Mouse (Mus musculus): ENCODE data around the gene Baiap2. TPM values are rescaled to one million over a fixed set of nuclear protein-coding genes. Genes with fewer than 3 reads are reported as not detected.

Gene Baiap2
- polyA plus RNA-seq, 1 experiment from 2014 or later = 9.7 TPM

DNA sequence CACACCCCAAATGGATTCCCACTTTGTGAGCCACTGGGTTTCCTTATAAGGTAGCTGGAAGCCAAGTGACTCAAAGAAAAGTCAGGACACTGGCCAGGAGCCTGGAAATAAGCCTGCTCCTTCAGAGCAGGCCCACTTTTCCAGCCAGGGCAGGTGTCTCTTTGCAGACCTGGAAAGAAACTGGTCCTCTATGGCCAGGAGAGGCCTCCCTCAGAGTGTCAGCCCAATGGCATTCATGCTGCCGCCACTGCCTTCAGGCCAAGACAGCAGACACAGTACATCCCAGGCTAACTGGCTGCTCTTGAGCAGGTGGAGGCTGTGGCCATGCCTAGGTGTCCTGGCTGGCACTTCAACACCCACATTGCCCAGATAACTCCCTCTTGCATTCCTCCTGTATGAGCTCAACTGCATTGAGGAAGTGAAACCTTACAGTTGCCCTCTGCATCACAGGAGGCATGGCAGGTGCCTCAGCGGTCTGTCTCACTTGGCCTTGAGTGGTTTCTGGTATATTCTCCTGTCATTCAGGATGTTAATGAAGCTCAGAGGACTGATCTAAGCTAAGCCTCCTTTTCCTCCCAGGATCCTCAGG is 12.3 kb downstream of the Baiap2 start:
- Histone ChIP-seq H3K9me3 (ENCODE audit: control insufficient read depth, low read length) (no peaks in the 10 kb centered on the region), H3K27me3 (replicated peaks; ENCODE audit: control insufficient read depth, insufficient read depth, low read length) (no peaks in the 10 kb centered on the region), H3K4me3 (ENCODE audit: low read depth, low read length) (no peak overlapping the region), H3K4me1 (replicated peaks; ENCODE audit: control insufficient read depth, insufficient read depth, low read length) (peaks cover 27% of the 10 kb centered on the region), H3K36me3 (ENCODE audit: control insufficient read depth, insufficient read depth, low read length) (0 out of 2 replicates have a peak, but pooled peaks cover 2% of the 10 kb centered on the region), H3K27ac (ENCODE audit: low read depth, low read length) (no peak overlapping the region; the same call in 1 of the 2 replicates), H3K4me2 (no peak overlapping the region), H3K9ac (ENCODE audit: low read depth, low read length) (no peak overlapping the region)
- ATAC-seq (replicated peaks; ENCODE audit: low FRiP score) = no peak
- 61% methylated on average over 2 of the region's 2 CpGs for WGBS
- DNase-seq (ENCODE audit: low spot score) = no peak

DNA sequence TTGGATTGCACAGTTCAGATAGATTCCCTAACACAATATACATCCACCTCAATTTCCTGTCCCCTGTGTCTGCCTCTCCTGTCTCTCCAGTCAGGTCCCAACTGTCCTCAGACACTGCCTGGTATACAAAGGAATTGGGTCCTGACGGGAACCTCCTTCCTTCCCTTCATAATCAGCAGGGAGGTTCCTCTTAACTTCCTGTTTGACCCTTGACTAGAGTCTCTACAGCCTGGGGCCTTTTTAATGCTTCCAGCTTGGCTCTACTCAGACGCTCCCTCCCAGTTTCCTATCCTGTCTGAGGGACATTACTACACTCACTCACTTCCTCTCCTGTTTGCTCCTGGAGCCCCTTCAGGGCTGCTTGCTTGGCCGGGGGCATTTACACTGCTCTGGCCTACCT is 12.9 kb downstream of the Baiap2 start:
- H3K27me3 ChIP-seq (replicated peaks; ENCODE audit: control insufficient read depth, insufficient read depth, low read length) = no peaks in the 10 kb centered on the region
- ATAC-seq (replicated peaks; ENCODE audit: low FRiP score) (no peak), DNase-seq (ENCODE audit: low spot score) (no peak)
- H3K4me3 ChIP-seq (ENCODE audit: low read depth, low read length) = no peak overlapping the region
- H3K27ac ChIP-seq (ENCODE audit: low read depth, low read length) = peak overlapping the region; percentile 43; the same call in 1 of the 2 replicates
- peaks cover 27% of the 10 kb centered on the region for H3K4me1 ChIP-seq (replicated peaks; ENCODE audit: control insufficient read depth, insufficient read depth, low read length)
- 0 out of 2 replicates have a peak, but pooled peaks cover 2% of the 10 kb centered on the region for H3K36me3 ChIP-seq (ENCODE audit: control insufficient read depth, insufficient read depth, low read length)
- H3K4me2 ChIP-seq = peak overlapping the region; percentile 11; the same call in 1 of the 2 replicates
- WGBS = 30% methylated on average over 3 of the region's 3 CpGs
- no peak overlapping the region for H3K9ac ChIP-seq (ENCODE audit: low read depth, low read length)
- H3K9me3 ChIP-seq (ENCODE audit: control insufficient read depth, low read length) = no peaks in the 10 kb centered on the region

DNA sequence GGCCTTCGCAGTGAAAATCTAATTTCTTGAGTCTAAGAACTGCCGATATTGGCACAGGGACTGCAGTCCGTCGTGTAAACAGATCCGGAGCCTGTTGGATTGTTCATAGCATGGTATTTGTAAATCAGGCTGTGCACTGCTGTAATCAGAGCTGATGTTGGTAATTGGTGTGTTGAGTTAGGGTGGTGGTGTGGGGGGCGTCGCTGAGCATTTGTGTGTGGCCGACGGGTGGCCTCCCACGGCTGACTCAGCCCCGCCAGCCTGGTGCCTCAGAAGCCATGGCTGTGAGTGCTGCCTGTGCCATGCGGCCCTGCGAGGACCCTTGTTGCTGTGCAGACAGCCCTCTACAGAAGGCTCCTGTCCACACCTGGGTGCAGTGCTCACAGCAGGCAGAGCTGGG is 14.0 kb downstream of the Baiap2 start:
- Histone ChIP-seq H3K36me3 (ENCODE audit: control insufficient read depth, insufficient read depth, low read length) (0 out of 2 replicates have a peak, but pooled peaks cover 2% of the 10 kb centered on the region), H3K27ac (ENCODE audit: low read depth, low read length) (no peak overlapping the region), H3K27me3 (replicated peaks; ENCODE audit: control insufficient read depth, insufficient read depth, low read length) (no peaks in the 10 kb centered on the region), H3K9ac (ENCODE audit: low read depth, low read length) (no peak overlapping the region), H3K4me2 (no peak overlapping the region), H3K4me3 (ENCODE audit: low read depth, low read length) (no peak overlapping the region), H3K9me3 (ENCODE audit: control insufficient read depth, low read length) (no peaks in the 10 kb centered on the region), H3K4me1 (replicated peaks; ENCODE audit: control insufficient read depth, insufficient read depth, low read length) (peaks cover 27% of the 10 kb centered on the region)
- ATAC-seq (replicated peaks; ENCODE audit: low FRiP score) (no peak), DNase-seq (ENCODE audit: low spot score) (no peak)
- 85% methylated on average over 13 of the region's 13 CpGs for WGBS

DNA sequence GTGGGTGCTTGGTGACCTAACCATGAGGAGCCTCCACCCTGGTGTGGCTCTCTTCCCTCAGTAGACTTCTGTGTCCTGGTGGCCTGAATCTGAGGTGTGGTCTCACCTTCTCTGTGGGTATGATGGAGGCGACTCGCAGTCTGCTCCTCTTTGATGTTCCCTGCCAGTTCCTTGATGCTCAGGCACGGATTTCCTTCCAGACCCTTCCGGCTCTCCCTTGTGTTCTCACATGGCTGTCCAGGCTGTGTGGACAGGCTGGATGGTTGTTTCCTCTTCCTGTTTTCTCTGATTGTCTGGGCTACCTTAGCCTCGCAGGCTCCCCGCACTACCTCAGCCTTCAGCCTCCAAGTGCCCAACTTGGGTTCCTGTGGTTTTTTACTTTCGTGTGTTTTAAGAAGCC is 16.3 kb downstream of the Baiap2 start:
- H3K27me3 ChIP-seq (replicated peaks; ENCODE audit: control insufficient read depth, insufficient read depth, low read length) = no peaks in the 10 kb centered on the region
- no peak for ATAC-seq (replicated peaks; ENCODE audit: low FRiP score)
- H3K36me3 ChIP-seq (ENCODE audit: control insufficient read depth, insufficient read depth, low read length) = 0 out of 2 replicates have a peak, but pooled peaks cover 2% of the 10 kb centered on the region
- no peak overlapping the region for H3K4me3 ChIP-seq (ENCODE audit: low read depth, low read length)
- no peak for DNase-seq (ENCODE audit: low spot score)
- WGBS = 67% methylated on average over 7 of the region's 7 CpGs
- H3K9me3 ChIP-seq (ENCODE audit: control insufficient read depth, low read length) = no peaks in the 10 kb centered on the region
- no peak overlapping the region for H3K4me2 ChIP-seq
- H3K27ac ChIP-seq (ENCODE audit: low read depth, low read length) = no peak overlapping the region
- no peak overlapping the region for H3K9ac ChIP-seq (ENCODE audit: low read depth, low read length)
- H3K4me1 ChIP-seq (replicated peaks; ENCODE audit: control insufficient read depth, insufficient read depth, low read length) = peaks cover 23% of the 10 kb centered on the region

DNA sequence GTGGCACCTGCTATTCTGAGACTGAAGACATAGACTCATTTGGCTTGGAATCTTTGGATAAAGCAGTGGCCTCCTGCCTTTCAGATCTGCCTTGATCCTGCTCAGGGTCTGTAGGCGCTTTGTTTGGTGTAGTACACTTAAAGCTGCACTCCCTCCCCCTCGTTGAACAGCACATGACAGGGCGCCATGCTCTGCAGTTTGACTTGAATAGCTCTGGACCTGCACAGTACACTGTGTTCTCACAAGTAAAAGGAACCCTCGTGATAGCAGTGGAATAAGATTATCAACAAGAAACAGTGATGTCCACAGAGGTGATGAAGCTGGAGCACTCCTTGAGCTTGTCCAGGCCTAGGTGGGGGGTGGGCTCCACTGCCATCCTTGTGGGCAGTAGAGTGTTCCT is 17.2 kb downstream of the Baiap2 start:
- ATAC-seq (replicated peaks; ENCODE audit: low FRiP score) = no peak
- no peak overlapping the region for H3K27ac ChIP-seq (ENCODE audit: low read depth, low read length)
- no peaks in the 10 kb centered on the region for H3K27me3 ChIP-seq (replicated peaks; ENCODE audit: control insufficient read depth, insufficient read depth, low read length)
- no peak for DNase-seq (ENCODE audit: low spot score)
- H3K9ac ChIP-seq (ENCODE audit: low read depth, low read length) = no peak overlapping the region
- H3K4me1 ChIP-seq (replicated peaks; ENCODE audit: control insufficient read depth, insufficient read depth, low read length) = peaks cover 16% of the 10 kb centered on the region
- H3K9me3 ChIP-seq (ENCODE audit: control insufficient read depth, low read length) = no peaks in the 10 kb centered on the region
- no peak overlapping the region for H3K4me3 ChIP-seq (ENCODE audit: low read depth, low read length)
- H3K4me2 ChIP-seq = no peak overlapping the region
- 0 out of 2 replicates have a peak, but pooled peaks cover 2% of the 10 kb centered on the region for H3K36me3 ChIP-seq (ENCODE audit: control insufficient read depth, insufficient read depth, low read length)
- WGBS = 76% methylated on average over 4 of the region's 4 CpGs

DNA sequence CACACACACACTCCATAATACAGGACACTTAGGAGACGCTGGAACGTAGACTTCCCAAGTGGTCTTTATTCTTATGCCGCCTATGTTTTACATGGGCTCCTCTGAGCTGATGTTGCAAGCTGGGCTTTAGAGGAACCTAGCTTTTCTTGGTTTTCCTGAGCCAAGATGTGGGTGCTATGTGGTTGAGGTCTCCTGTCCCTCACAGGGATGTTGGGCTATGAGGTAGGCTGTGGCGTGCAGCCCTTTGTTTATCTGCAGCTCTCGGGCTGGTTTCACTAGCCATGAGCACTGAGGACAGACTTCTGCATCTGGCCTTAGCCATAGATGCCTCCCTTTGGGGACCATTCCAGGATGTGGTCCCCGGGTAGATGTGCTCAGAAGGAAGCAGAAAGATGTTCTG is 18.1 kb downstream of the Baiap2 start:
- Histone ChIP-seq H3K36me3 (ENCODE audit: control insufficient read depth, insufficient read depth, low read length) (0 out of 2 replicates have a peak, but pooled peaks cover 2% of the 10 kb centered on the region), H3K4me2 (no peak overlapping the region), H3K9ac (ENCODE audit: low read depth, low read length) (no peak overlapping the region), H3K4me1 (replicated peaks; ENCODE audit: control insufficient read depth, insufficient read depth, low read length) (peaks cover 7% of the 10 kb centered on the region; the same call in 1 of the 2 replicates), H3K27ac (ENCODE audit: low read depth, low read length) (no peak overlapping the region), H3K4me3 (ENCODE audit: low read depth, low read length) (no peak overlapping the region), H3K9me3 (ENCODE audit: control insufficient read depth, low read length) (no peaks in the 10 kb centered on the region), H3K27me3 (replicated peaks; ENCODE audit: control insufficient read depth, insufficient read depth, low read length) (no peaks in the 10 kb centered on the region)
- WGBS = 76% methylated on average over 6 of the region's 6 CpGs
- ATAC-seq (replicated peaks; ENCODE audit: low FRiP score) (no peak), DNase-seq (ENCODE audit: low spot score) (no peak)

DNA sequence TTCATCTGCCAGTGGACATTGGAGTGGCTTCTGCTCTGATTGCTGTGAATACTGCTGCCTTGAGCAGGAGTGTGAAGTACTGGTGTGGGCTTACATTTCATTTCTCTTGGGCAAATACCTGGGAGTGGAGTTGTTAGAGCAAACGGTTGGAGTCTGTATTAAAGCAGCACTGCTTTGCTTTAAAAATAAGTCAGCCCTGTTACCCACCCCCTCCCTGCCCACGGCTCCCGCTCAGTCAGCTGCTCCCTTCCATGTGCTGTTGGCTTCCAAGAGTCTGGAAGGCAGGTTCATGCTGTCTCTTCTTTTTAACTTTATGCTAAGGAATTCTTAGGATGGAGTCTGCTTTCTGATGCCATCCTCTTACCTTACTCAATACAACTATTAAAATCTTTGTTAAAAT is 18.9 kb downstream of the Baiap2 start:
- H3K4me3 ChIP-seq (ENCODE audit: low read depth, low read length) = no peak overlapping the region
- H3K27me3 ChIP-seq (replicated peaks; ENCODE audit: control insufficient read depth, insufficient read depth, low read length) = no peaks in the 10 kb centered on the region
- 0 out of 2 replicates have a peak, but pooled peaks cover 2% of the 10 kb centered on the region for H3K4me1 ChIP-seq (replicated peaks; ENCODE audit: control insufficient read depth, insufficient read depth, low read length)
- DNase-seq (ENCODE audit: low spot score) (no peak), ATAC-seq (replicated peaks; ENCODE audit: low FRiP score) (no peak)
- H3K9me3 ChIP-seq (ENCODE audit: control insufficient read depth, low read length) = no peaks in the 10 kb centered on the region
- no peak overlapping the region for H3K9ac ChIP-seq (ENCODE audit: low read depth, low read length)
- 84% methylated on average over 3 of the region's 3 CpGs for WGBS
- H3K36me3 ChIP-seq (ENCODE audit: control insufficient read depth, insufficient read depth, low read length) = 0 out of 2 replicates have a peak, but pooled peaks cover 2% of the 10 kb centered on the region
- no peak overlapping the region for H3K4me2 ChIP-seq
- no peak overlapping the region for H3K27ac ChIP-seq (ENCODE audit: low read depth, low read length)

DNA sequence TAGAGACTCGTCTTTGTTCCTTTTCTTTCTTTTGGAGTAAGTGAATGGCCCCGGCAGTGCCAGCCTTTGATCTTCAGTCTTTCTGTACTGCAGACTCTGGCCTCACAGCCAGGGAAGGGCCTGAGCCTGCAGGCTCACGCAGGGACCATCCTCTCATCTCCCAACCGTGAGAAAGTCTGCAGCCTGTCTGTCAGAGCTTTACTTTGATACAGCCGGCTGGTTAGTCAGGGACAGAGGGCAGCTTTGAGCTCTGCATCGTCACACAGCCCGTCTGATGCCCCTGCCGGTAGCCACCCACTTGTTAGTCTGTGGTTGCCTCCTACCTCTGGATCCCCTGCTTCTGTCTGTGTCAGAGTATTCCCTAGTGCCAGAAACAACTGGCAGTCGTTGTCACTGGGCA is 22.5 kb downstream of the Baiap2 start:
- ATAC-seq (replicated peaks; ENCODE audit: low FRiP score) (no peak), DNase-seq (ENCODE audit: low spot score) (no peak)
- WGBS = 54% methylated on average over 9 of the region's 9 CpGs
- no peak overlapping the region for H3K4me2 ChIP-seq
- no peak overlapping the region for H3K4me3 ChIP-seq (ENCODE audit: low read depth, low read length)
- H3K27me3 ChIP-seq (replicated peaks; ENCODE audit: control insufficient read depth, insufficient read depth, low read length) = no peaks in the 10 kb centered on the region
- H3K9ac ChIP-seq (ENCODE audit: low read depth, low read length) = no peak overlapping the region
- H3K4me1 ChIP-seq (replicated peaks; ENCODE audit: control insufficient read depth, insufficient read depth, low read length) = no peaks in the 10 kb centered on the region
- no peaks in the 10 kb centered on the region for H3K36me3 ChIP-seq (ENCODE audit: control insufficient read depth, insufficient read depth, low read length)
- H3K9me3 ChIP-seq (ENCODE audit: control insufficient read depth, low read length) = no peaks in the 10 kb centered on the region
- no peak overlapping the region for H3K27ac ChIP-seq (ENCODE audit: low read depth, low read length)

DNA sequence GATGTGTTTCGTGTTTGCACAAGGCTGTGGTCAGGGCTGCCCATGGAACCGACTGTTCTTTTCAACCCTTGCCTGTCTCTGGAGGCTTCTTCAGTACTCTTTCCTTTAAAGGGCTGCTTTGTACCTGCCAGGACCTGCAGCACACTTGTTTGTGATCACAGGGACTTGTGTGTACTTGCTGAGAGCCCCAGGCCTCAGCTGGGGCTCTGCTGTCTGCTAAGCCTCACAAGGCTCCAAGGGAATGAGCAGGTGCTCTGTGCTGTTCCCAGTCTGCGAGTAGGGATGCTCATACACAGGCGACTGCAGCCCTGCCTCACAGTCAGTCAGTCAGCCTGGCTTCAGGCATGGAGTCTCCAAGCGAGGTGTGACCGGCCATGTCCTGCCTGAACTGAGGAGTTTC is 23.7 kb downstream of the Baiap2 start:
- no peak for DNase-seq (ENCODE audit: low spot score)
- Histone ChIP-seq H3K27me3 (replicated peaks; ENCODE audit: control insufficient read depth, insufficient read depth, low read length) (no peaks in the 10 kb centered on the region), H3K9me3 (ENCODE audit: control insufficient read depth, low read length) (no peaks in the 10 kb centered on the region), H3K4me3 (ENCODE audit: low read depth, low read length) (no peak overlapping the region), H3K4me2 (no peak overlapping the region), H3K9ac (ENCODE audit: low read depth, low read length) (no peak overlapping the region), H3K27ac (ENCODE audit: low read depth, low read length) (no peak overlapping the region), H3K4me1 (replicated peaks; ENCODE audit: control insufficient read depth, insufficient read depth, low read length) (no peaks in the 10 kb centered on the region), H3K36me3 (ENCODE audit: control insufficient read depth, insufficient read depth, low read length) (no peaks in the 10 kb centered on the region)
- ATAC-seq (replicated peaks; ENCODE audit: low FRiP score) = no peak
- WGBS = 77% methylated on average over 6 of the region's 6 CpGs
